Mouse (Mus musculus) lung, embryonic 14.5 days (tissue): Measurements from ENCODE around the gene Zbtb44. TPM values are rescaled to one million over a fixed set of nuclear protein-coding genes. Genes with fewer than 3 reads are reported as not detected.
A peak's percentile ranks its signal among the peaks of the same experiment; 100 is the strongest.

Experiments
- ATAC-seq: fragments of 200-750 bp; cut with Nextera tagmentation; 2 replicates; pipeline ENCODE4 v1.8.0; 2017; ENCODE audit warnings: mild to moderate bottlenecking, moderate TSS enrichment, moderate library complexity; ENCODE audit not compliant: insufficient read depth
- DNase-seq: peaks from one replicate; pipeline ENCODE4 v3.0.0-alpha.2; 2015
- H3K27ac ChIP-seq: fragments of 300-500 bp; sonication (generic); 2 replicates; pipeline ENCODE4 v1.5.1; 2014; ENCODE audit warnings: low read depth, mild to moderate bottlenecking, moderate library complexity
- H3K27me3 ChIP-seq: fragments of 300-500 bp; sonication (generic); 2 replicates; pipeline ENCODE4 v1.6.1; 2014; ENCODE audit warnings: low read length, control low read depth; ENCODE audit not compliant: insufficient read depth
- H3K36me3 ChIP-seq: fragments of 300-500 bp; sonication (generic); 2 replicates; pipeline ENCODE4 v1.6.1; 2014; ENCODE audit warnings: control low read depth; ENCODE audit not compliant: insufficient read depth
- H3K4me1 ChIP-seq: fragments of 300-500 bp; sonication (generic); 2 replicates; pipeline ENCODE4 v1.6.1; 2014; ENCODE audit warnings: antibody characterized with exemption, control low read depth; ENCODE audit not compliant: insufficient read depth
- H3K4me2 ChIP-seq: fragments of 300-500 bp; sonication (generic); 2 replicates; pipeline ENCODE4 v1.6.1; 2014; ENCODE audit warnings: mild to moderate bottlenecking
- H3K4me3 ChIP-seq: fragments of 300-500 bp; sonication (generic); 2 replicates; pipeline ENCODE4 v1.5.1; 2014; ENCODE audit warnings: low read depth, low read length
- H3K9ac ChIP-seq: fragments of 300-500 bp; sonication (generic); 2 replicates; pipeline ENCODE4 v1.6.1; 2014
- H3K9me3 ChIP-seq: fragments of 300-500 bp; sonication (generic); 2 replicates; pipeline ENCODE4 v1.6.1; 2016; ENCODE audit warnings: low read depth, low read length, control low read depth
- CTCF ChIP-seq: IDR thresholded peaks from 2 replicates; pipeline ENCODE4 v1.5.1; 2016; ENCODE audit warnings: antibody characterized with exemption, low read depth
- WGBS: fragments of 180-500 bp; shearing (Covaris S2); extraction: QIAGEN DNeasy Blood & Tissue Kit; methylation state at CpG from one replicate; pipeline ENCODE4 v1.1.7; 2014; 5-methylcytosine and 5-hydroxymethylcytosine counted together
- polyA plus RNA-seq: library from polyadenylated mRNA; unstranded; fragments of >200 nt; fragmentation: Nextera tagmentation; extraction: Ambion mirVana; gene quantifications from 2 replicates; pipeline ENCODE4 v1.2.1, GENCODE M21; 2014

The Zbtb44 gene
- polyA plus RNA-seq, 1 experiment from 2014 or later, result 8.0 TPM

GRCm38 (mm10) chr9:31010040-31010439 lies 20.4 kb upstream of the Zbtb44 start:
- no peak for TF ChIP-seq CTCF
- Histone ChIP-seq H3K9ac (no peak overlapping the region), H3K4me1 (no peaks in the 10 kb centered on the region), H3K27me3 (no peaks in the 10 kb centered on the region), H3K9me3 (no peaks in the 10 kb centered on the region), H3K4me2 (no peak overlapping the region), H3K36me3 (no peaks in the 10 kb centered on the region), H3K4me3 (no peak overlapping the region), H3K27ac (no peak overlapping the region)
- 75% methylated on average over 3 of the region's 3 CpGs for WGBS
- no peak for ATAC-seq
- DNase-seq, result no peak

- no peak for TF ChIP-seq CTCF
- Histone ChIP-seq H3K27me3 (no peaks in the 10 kb centered on the region), H3K27ac (no peak overlapping the region), H3K9me3 (no peaks in the 10 kb centered on the region), H3K4me2 (no peak overlapping the region), H3K36me3 (no peaks in the 10 kb centered on the region), H3K4me1 (no peaks in the 10 kb centered on the region), H3K4me3 (no peak overlapping the region), H3K9ac (no peak overlapping the region)
- no peak for ATAC-seq
- 49% methylated on average over 3 of the region's 3 CpGs for WGBS
- DNase-seq, result peak; percentile 73
Measured at GRCm38 (mm10) chr9:31010749-31011148, 19.7 kb upstream of the Zbtb44 start.

- Histone ChIP-seq H3K4me2 (no peak overlapping the region), H3K9ac (no peak overlapping the region), H3K4me1 (no peaks in the 10 kb centered on the region), H3K27me3 (no peaks in the 10 kb centered on the region), H3K36me3 (no peaks in the 10 kb centered on the region), H3K4me3 (no peak overlapping the region), H3K9me3 (no peaks in the 10 kb centered on the region), H3K27ac (no peak overlapping the region)
- DNase-seq, result no peak
- 14% methylated on average over 1 of the region's 1 CpGs for WGBS
- ATAC-seq, result no peak
- no peak for TF ChIP-seq CTCF
Measured at GRCm38 (mm10) chr9:31011533-31011932, 18.9 kb upstream of the Zbtb44 start.

GRCm38 (mm10) chr9:31012674-31013073 lies 17.8 kb upstream of the Zbtb44 start:
- DNase-seq (no peak), ATAC-seq (no peak)
- Histone ChIP-seq H3K4me3 (no peak overlapping the region), H3K27me3 (no peaks in the 10 kb centered on the region), H3K4me1 (no peaks in the 10 kb centered on the region), H3K36me3 (no peaks in the 10 kb centered on the region), H3K9ac (no peak overlapping the region), H3K27ac (no peak overlapping the region), H3K9me3 (no peaks in the 10 kb centered on the region), H3K4me2 (no peak overlapping the region)
- no peak for TF ChIP-seq CTCF
- WGBS, result 78% methylated on average over 4 of the region's 4 CpGs

GRCm38 (mm10) chr9:31013415-31013814 lies 17.0 kb upstream of the Zbtb44 start:
- 53% methylated on average over 4 of the region's 4 CpGs for WGBS
- ATAC-seq (no peak), DNase-seq (no peak)
- TF ChIP-seq CTCF, result no peak
- no peaks in the 10 kb centered on the region for H3K27me3 ChIP-seq
- no peaks in the 10 kb centered on the region for H3K36me3 ChIP-seq
- no peak overlapping the region for H3K4me2 ChIP-seq
- no peak overlapping the region for H3K27ac ChIP-seq
- H3K9me3 ChIP-seq, result no peaks in the 10 kb centered on the region
- H3K4me1 ChIP-seq, result no peaks in the 10 kb centered on the region
- no peak overlapping the region for H3K9ac ChIP-seq
- no peak overlapping the region for H3K4me3 ChIP-seq

GRCm38 (mm10) chr9:31017616-31018015 lies 12.8 kb upstream of the Zbtb44 start:
- Histone ChIP-seq H3K4me1 (no peaks in the 10 kb centered on the region), H3K36me3 (no peaks in the 10 kb centered on the region), H3K9ac (no peak overlapping the region), H3K9me3 (no peaks in the 10 kb centered on the region), H3K4me3 (no peak overlapping the region), H3K27me3 (no peaks in the 10 kb centered on the region), H3K4me2 (no peak overlapping the region), H3K27ac (no peak overlapping the region)
- no peak for TF ChIP-seq CTCF
- WGBS, result 70% methylated on average over 4 of the region's 4 CpGs
- DNase-seq (no peak), ATAC-seq (no peak)

- no peak for DNase-seq
- no peaks in the 10 kb centered on the region for H3K27me3 ChIP-seq
- H3K27ac ChIP-seq, result no peak overlapping the region
- H3K36me3 ChIP-seq, result no peaks in the 10 kb centered on the region
- TF ChIP-seq CTCF, result no peak
- WGBS, result 75% methylated on average over 3 of the region's 3 CpGs
- H3K4me1 ChIP-seq, result no peaks in the 10 kb centered on the region
- no peak for ATAC-seq
- no peak overlapping the region for H3K4me2 ChIP-seq
- no peaks in the 10 kb centered on the region for H3K9me3 ChIP-seq
- no peak overlapping the region for H3K4me3 ChIP-seq
- no peak overlapping the region for H3K9ac ChIP-seq
Measured at GRCm38 (mm10) chr9:31018158-31018557, 12.3 kb upstream of the Zbtb44 start.

GRCm38 (mm10) chr9:31018705-31019104 lies 11.7 kb upstream of the Zbtb44 start:
- H3K4me2 ChIP-seq, result no peak overlapping the region
- H3K9me3 ChIP-seq, result no peaks in the 10 kb centered on the region
- H3K9ac ChIP-seq, result no peak overlapping the region
- DNase-seq, result no peak
- H3K4me1 ChIP-seq, result no peaks in the 10 kb centered on the region
- H3K27ac ChIP-seq, result no peak overlapping the region
- no peak for ATAC-seq
- no peak for TF ChIP-seq CTCF
- no peaks in the 10 kb centered on the region for H3K36me3 ChIP-seq
- H3K4me3 ChIP-seq, result no peak overlapping the region
- no peaks in the 10 kb centered on the region for H3K27me3 ChIP-seq
